Mouse (Mus musculus) left cerebral cortex, postnatal 4 days (tissue): Measurements from ENCODE around the gene Gm15262. TPM values are rescaled to one million over a fixed set of nuclear protein-coding genes. Genes with fewer than 3 reads are reported as not detected.
"Not testable (repeated sequence)": the region's sequence is repeated elsewhere in the genome, so short reads cannot be mapped to it uniquely, and the experiment has no call there.

Experiments used
- DNase-seq: peaks from one replicate; pipeline ENCODE4 v3.0.0-alpha.2; 2022
- intact Hi-C: fragments of 180-260 bp; cut with DNase I; formaldehyde crosslinking; loops from one replicate; pipeline ENCODE4 v1.15.1; 2025
- total RNA-seq, 2 experiments: library from RNA; stranded (reverse); gene quantifications; 2 replicates each; pipeline ENCODE4 v1.2.3; 2021

The Gm15262 gene
- under 1 TPM; 0.06 to 0.12 TPM for total RNA-seq

DNA sequence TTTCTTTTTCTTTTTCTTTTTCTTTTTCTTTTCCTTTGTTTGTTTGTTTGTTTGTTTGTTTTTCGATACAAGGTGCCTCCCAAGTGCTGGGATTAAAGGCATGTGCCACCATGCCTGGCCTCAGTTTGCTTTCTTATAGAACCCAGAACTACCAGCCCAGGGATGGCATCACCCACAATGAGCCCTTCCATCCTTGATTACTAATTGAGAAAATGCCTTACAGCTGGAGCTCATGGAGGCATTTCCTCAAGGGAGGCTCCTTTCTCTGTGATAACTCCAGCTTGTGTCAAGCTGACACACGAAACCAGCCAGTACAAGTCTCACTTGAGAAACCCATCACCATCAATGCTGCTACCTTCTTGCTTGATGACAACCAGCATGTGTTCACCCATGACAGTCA, at the start of gene Gm15262:
Gene Gm15262 (plus strand): TSS at position 301 of the 400 bp plus-strand sequence.
- DNase-seq, intact Hi-C loops: not testable (repeated sequence)

DNA sequence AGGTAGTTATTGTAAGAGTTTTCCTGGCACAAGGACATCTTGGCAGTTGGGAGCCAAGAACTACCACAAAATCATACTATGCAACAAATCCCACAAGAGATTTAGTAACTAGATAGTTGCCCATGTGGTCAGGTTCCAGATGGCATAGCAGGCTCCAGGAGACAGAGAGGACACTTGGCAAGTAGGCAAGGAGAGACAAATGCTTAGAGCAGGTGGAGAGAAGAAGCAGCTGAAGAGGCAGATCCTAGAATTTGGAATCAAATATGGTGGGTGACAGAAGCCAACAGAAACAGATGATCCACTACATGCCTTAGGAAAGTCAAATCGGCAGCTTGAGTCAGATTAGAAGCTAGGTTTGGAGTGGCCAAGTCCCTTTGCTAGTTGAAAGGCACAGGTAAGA, 20.9 kb downstream of the Gm15262 start:
- intact Hi-C loops: no loop called here
- DNase-seq: no peak

DNA sequence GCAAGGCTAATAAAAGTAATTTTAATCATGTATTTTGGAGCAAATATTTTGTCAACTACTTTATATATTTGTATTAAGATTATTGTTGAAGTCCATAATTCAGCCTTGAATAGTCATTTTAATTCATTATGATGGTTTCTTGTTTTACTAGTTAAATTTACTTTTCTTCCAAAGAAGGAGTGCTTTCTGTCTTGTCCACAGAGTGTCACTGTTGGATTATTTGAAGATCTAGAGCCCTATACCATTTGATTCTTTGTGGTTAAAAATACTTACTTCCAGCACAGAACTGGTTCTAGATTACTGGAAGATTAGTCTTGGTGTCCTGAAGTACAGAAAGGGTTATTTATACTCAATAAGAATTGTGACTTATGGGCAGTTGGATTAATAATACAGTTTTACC, 29.2 kb downstream of the Gm15262 start:
- DNase-seq: no peak
- intact Hi-C loops: no loop called here

DNA sequence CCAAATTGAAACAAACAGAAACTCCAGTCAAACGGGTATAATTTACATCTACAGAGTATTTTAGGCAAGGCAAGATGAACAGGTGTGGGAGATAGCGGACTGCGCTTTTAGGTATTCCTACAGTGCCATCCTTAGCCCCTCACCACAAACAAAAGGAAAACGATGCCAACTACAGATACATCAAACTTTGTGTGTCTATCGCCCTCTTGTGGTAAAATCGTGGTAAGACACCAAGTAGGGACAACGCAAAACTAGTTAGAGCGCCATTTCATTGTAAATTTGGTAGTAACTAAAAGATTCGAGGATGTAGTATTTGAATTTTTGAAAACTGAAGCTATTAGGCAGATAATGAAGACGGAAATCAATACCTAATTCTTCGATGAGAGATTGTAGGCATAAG, 83.7 kb downstream of the Gm15262 start:
- intact Hi-C loops: no loop called here
- DNase-seq: peak; percentile 2

DNA sequence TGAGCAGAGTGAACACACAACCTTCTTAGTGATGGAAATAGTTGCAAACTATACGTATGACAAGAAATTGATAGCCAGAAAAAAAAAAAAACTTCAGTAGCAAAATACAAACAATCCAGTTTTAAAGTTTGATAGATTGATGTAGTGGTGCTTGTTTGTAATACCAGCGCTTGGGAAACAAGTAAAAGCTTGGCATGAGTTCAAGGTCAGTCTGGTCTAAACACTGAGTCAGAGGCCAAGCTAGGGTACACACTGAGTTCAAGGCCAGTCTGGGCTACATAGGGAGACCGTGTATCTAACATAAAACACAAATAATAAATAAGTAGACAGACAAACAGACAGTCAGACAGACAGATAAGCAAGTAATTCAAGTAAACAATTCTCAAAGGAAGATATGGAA, 84.2 kb downstream of the Gm15262 start:
- DNase-seq: no peak
- intact Hi-C loops: no loop called here

DNA sequence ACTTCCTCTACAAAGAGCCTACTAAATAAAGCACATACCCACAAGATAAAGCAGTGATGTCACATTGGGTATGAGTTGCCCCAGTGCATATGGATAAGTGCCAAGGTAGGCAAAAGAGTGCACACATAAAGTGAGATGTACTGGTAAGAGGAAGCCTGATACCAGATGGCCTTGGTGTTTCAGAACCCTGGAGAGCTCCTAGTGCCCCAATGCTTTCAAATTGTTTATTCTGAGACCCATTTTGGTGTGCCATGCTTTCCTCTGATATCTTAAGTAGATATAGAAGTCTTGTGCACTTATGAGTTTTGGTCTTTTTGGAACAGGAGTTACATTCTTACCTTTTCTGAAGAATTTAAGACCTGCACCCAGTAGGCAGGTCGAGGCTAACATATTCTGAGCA, 88.3 kb downstream of the Gm15262 start:
- intact Hi-C loops: no loop called here
- DNase-seq: no peak

DNA sequence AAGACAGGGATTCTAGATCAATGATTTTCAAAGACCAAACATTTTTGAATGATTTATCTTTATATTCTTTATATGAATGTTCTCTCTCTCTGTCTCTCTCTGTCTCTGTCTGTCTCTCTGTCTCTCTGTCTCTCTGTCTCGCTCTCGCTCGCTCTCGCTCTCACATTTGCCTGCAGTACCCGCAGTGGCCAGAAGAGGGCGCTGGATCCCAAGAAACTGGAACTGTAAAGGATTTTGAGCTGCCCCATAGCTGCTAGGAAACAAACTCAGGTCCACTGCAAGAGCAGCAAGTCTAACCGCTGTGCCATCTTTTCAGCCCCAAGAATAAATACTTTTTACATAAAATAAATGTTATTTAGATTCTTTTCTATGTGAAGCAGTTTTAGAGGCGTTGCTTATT, 98.5 kb downstream of the Gm15262 start:
- intact Hi-C loops: no loop called here
- DNase-seq: peak; percentile 27

DNA sequence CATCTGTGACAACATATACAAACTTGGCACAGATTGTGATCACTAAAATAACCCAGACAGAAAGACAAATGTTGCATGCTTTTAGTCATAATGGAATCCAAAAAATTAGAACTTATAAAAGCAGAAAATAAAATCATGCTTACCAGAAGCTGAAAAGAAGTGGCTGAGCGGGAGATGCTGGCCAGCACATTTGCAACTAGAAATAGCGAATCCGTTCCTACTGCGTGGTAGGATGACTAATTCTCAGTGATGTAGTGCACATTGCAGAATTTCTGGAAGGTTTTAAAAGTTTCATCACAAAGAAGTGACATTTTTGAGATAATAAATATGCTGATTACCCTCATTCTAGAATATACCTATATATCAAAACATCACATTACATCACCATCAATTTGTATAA, 100.7 kb downstream of the Gm15262 start:
- no peak for DNase-seq
- intact Hi-C loops: no loop called here

DNA sequence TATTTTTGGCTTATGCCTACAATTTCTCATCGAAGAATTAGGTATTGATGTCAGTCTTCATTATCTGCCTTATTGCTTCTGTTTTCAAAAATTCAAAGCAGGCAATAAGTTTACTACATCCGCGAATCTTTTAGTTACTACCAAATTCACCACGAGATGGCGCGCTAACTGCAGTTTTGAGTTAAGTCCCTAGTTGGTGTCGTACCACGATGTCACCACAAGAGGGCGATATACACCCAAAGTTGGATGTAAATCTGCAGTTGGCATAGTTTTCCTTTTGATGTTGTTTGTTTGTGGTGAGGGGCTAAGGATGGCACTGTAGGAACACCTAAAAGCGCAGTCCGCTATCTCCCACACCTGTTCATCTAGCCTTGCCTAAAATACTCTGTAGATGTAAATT, 111.9 kb downstream of the Gm15262 start:
- DNase-seq: peak; percentile 80
- intact Hi-C loops: loop anchor here (2.0 to 5.0 kb wide), 2 partner anchors 392 to 428 kb away; no protein-coding TSS in a partner anchor

DNA sequence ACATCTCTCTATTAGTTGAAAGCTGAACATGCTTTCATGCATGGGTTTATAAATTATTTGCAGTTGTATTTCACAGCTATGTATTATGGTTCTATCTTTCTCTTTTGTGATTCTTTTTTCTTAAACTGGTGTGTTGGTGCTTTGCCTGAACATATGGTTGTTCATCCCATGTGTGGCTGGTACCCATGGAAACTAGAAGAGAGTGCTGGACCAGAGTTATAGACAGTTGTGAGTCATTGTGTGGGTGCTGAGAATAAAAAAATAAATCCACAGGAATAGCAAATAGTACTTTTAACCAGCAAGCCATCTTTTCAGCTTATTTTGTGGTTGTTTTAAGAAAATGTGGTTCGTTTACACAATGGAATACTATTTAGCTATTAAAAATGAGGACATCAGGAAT, 123.9 kb downstream of the Gm15262 start:
- no peak for DNase-seq
- intact Hi-C loops: no loop called here

Other genes starting within 250 kb of the Gm15262 start
- 1 to 10 TPM; 4.8 to 7.2 TPM for gene Scml2, start 170.3 kb upstream of the Gm15262 start, total RNA-seq